Mouse (Mus musculus) G1E (cell line): Measurements from ENCODE around the gene Rtl3.

Experiments used
- CTCF ChIP-seq: IDR thresholded peaks from 2 replicates; pipeline ENCODE4 v1.5.1; 2012; ENCODE audit warnings: low read depth, low read length, inconsistent platforms, mixed read lengths
- GATA1 ChIP-seq: IDR thresholded peaks from 2 replicates; pipeline ENCODE4 v1.6.1; 2012; ENCODE audit warnings: borderline replicate concordance, low read length, inconsistent platforms, mixed read lengths
- GATA2 ChIP-seq: IDR thresholded peaks from 2 replicates; pipeline ENCODE4 v1.6.1; 2012; ENCODE audit warnings: low read depth, low read length, inconsistent platforms, borderline replicate concordance
- POLR2AphosphoS5 ChIP-seq: IDR thresholded peaks from 2 replicates; pipeline ENCODE4 v1.6.1; 2012; ENCODE audit warnings: low read depth, low read length, inconsistent platforms; ENCODE audit not compliant: insufficient replicate concordance
- TAL1 ChIP-seq: conservative IDR thresholded peaks from 2 replicates; pipeline ENCODE4 v1.6.1; 2012; ENCODE audit warnings: low read depth, low read length, inconsistent platforms, mixed read lengths

GRCm38 (mm10) chrX:106804387-106804786 is 36.1 kb downstream of the Rtl3 start:
- TF ChIP-seq CTCF, result no peak
- TF ChIP-seq GATA1, result no peak
- TF ChIP-seq TAL1, result no peak
- TF ChIP-seq POLR2AphosphoS5, result no peak
- TF ChIP-seq GATA2, result no peak
